Mouse (Mus musculus) thymus, adult 2 months (tissue): ENCODE measurements around the gene Gm10717.
"Not testable (repeated sequence)": the region's sequence is repeated elsewhere in the genome, so short reads cannot be mapped to it uniquely, and the experiment has no call there.

Experiments used
- CTCF ChIP-seq: fragments of 200-500 bp; IDR thresholded peaks from 2 replicates; pipeline ENCODE4 v1.5.1; 2012; ENCODE audit warnings: mild to moderate bottlenecking, control low read depth, low read length, moderate library complexity, borderline replicate concordance; ENCODE audit not compliant: control insufficient read depth, poor library complexity, insufficient read depth; ENCODE audit errors: extremely low read depth
- POLR2A ChIP-seq: fragments of 200-500 bp; IDR thresholded peaks from 2 replicates; pipeline ENCODE4 v1.6.1; 2012; ENCODE audit warnings: mild to moderate bottlenecking, low read length, control low read depth, moderate library complexity; ENCODE audit not compliant: control insufficient read depth, poor library complexity, insufficient read depth; ENCODE audit errors: extremely low read depth

- TF ChIP-seq POLR2A, CTCF: not testable (repeated sequence)
Measured at GRCm38 (mm10) chr9:3009331-3009730, 15.9 kb upstream of the Gm10717 start.
